Mouse (Mus musculus) heart, adult 2 months (tissue): ENCODE results near the gene Ddx24.

Source experiments
- CTCF ChIP-seq: fragments of 200-600 bp; IDR thresholded peaks from 2 replicates; pipeline ENCODE4 v1.8.1; 2022; ENCODE audit warnings: antibody characterized with exemption, mild to moderate bottlenecking, moderate library complexity
- EP300 ChIP-seq: fragments of 200-500 bp; IDR thresholded peaks from 2 replicates; pipeline ENCODE4 v1.6.1; 2011; ENCODE audit warnings: low read depth, low read length, control low read depth; ENCODE audit not compliant: insufficient read depth

DNA sequence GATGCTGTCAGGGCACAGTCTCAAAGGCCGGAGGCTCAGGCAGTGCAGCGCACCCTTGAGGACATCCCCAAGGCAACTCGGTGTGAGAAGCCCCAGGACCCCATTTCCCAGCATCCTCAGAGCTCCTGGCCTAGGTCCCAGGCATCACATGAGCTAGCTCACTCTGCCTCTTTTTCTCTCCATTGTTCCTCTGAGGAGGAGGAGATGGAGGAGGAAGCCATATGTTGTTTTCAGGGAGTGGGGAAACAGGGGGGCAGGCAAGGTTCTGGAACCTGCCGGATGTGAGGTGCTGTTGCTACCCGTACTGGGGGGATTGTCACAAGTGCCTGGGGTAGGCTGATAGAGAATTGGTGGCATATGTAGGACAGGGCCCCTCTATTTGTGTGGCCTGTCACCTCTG, 49.5 kb downstream of the Ddx24 start:
- TF ChIP-seq CTCF (no peak), EP300 (no peak)
